Mouse (Mus musculus) liver, embryonic 16.5 days (tissue): Measurements from ENCODE around the gene Gm9999. TPM values are rescaled to one million over a fixed set of nuclear protein-coding genes. Genes with fewer than 3 reads are reported as not detected.
"Not testable (repeated sequence)": the region's sequence is repeated elsewhere in the genome, so short reads cannot be mapped to it uniquely, and the experiment has no call there.

Source experiments
- ATAC-seq: fragments of 200-750 bp; cut with Nextera tagmentation; 2 replicates; pipeline ENCODE4 v1.8.0; 2017; ENCODE audit warnings: low read depth, mild to moderate bottlenecking, moderate number of reproducible peaks, moderate library complexity
- H3K27ac ChIP-seq: fragments of 300-500 bp; sonication (generic); 2 replicates; pipeline ENCODE4 v1.5.1; 2014; ENCODE audit warnings: mild to moderate bottlenecking, low read length
- H3K27me3 ChIP-seq: fragments of 300-500 bp; sonication (generic); 2 replicates; pipeline ENCODE4 v1.6.1; 2014; ENCODE audit warnings: low read depth, low read length, mixed read lengths; ENCODE audit not compliant: control insufficient read depth, insufficient read depth
- H3K36me3 ChIP-seq: fragments of 300-500 bp; sonication (generic); 2 replicates; pipeline ENCODE4 v1.6.1; 2014; ENCODE audit warnings: mild to moderate bottlenecking; ENCODE audit not compliant: control insufficient read depth, insufficient read depth
- H3K4me1 ChIP-seq: fragments of 300-500 bp; sonication (generic); 2 replicates; pipeline ENCODE4 v1.6.1; 2014; ENCODE audit warnings: low read depth, low read length, mixed read lengths; ENCODE audit not compliant: control insufficient read depth
- H3K4me2 ChIP-seq: fragments of 300-500 bp; sonication (generic); 2 replicates; pipeline ENCODE4 v1.6.1; 2014; ENCODE audit warnings: low read depth, low read length, mixed read lengths
- H3K4me3 ChIP-seq: fragments of 300-500 bp; sonication (generic); 2 replicates; pipeline ENCODE4 v1.5.1; 2014; ENCODE audit warnings: low read depth, mild to moderate bottlenecking, low read length
- H3K9ac ChIP-seq: fragments of 300-500 bp; sonication (generic); 2 replicates; pipeline ENCODE4 v1.6.1; 2014; ENCODE audit warnings: low read depth, low read length
- H3K9me3 ChIP-seq: fragments of 300-500 bp; sonication (generic); replicated peaks from 2 replicates; pipeline ENCODE4 v1.6.1; 2016; ENCODE audit warnings: low read length; ENCODE audit not compliant: control insufficient read depth
- WGBS: fragments of 180-500 bp; shearing (Covaris S2); extraction: QIAGEN DNeasy Blood & Tissue Kit; methylation state at CpG from one replicate; pipeline ENCODE4 v1.1.7; 2014; ENCODE audit not compliant: insufficient replicate concordance; 5-methylcytosine and 5-hydroxymethylcytosine counted together
- polyA plus RNA-seq: library from polyadenylated mRNA; unstranded; fragments of >200 nt; fragmentation: Nextera tagmentation; extraction: Ambion mirVana; gene quantifications from 2 replicates; pipeline ENCODE4 v1.2.1, GENCODE M21; 2015

Gm9999 gene
- polyA plus RNA-seq, 1 experiment from 2014 or later: not detected

DNA sequence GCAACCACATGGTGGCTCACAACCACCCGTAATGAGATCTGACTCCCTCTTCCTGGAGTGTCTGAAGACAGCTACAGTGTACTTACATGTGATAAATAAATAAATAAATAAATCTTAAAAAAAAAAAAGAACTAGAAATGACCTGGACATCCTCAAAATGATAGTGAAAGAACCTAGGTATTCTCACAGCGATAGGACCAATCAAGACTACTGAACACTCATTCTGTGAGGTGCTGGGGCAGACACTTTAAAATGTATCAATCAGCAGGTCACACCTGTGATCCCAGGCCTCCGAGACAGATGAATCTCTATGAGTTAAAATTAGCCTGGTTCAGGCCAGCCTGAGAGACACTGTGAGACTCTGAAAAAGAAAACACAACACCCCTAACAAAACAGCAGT lies 33.2 kb downstream of the Gm9999 start:
- no peak overlapping the region for H3K4me2 ChIP-seq
- no peaks in the 10 kb centered on the region for H3K36me3 ChIP-seq
- no peak for ATAC-seq

DNA sequence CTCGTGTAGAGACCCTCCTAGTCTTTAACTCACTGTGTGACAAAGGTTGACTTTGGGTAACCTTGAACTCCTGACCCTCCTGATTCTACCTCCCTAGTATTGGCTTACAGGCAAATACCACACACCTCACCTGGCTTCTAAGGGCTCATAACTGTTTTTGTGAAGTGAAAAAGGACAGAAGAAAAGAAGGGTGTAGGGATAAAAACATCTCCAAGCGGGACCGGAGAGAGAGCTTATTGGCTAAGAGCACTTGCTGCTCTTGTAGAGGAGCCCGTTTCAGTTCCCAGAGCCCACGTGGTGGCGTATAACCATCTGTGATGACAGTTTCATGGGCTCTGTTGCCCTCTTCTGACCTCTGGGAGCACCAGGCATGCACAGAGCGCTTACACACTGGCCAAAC lies 33.8 kb downstream of the Gm9999 start:
- no peak for ATAC-seq
- WGBS: 75% methylated on average over 7 of the region's 7 CpGs
- H3K4me3 ChIP-seq: no peak overlapping the region
- H3K36me3 ChIP-seq: no peaks in the 10 kb centered on the region
- H3K27me3 ChIP-seq: no peaks in the 10 kb centered on the region
- H3K27ac ChIP-seq: no peak overlapping the region
- H3K9me3 ChIP-seq: no peaks in the 10 kb centered on the region
- no peak overlapping the region for H3K4me2 ChIP-seq
- peaks cover 33% of the 10 kb centered on the region for H3K4me1 ChIP-seq
- no peak overlapping the region for H3K9ac ChIP-seq

More for the DNA sequence above, 33.2 kb downstream of the Gm9999 start:
- Histone ChIP-seq H3K9ac (no peak overlapping the region), H3K4me1 (peaks cover 33% of the 10 kb centered on the region), H3K27ac (no peak overlapping the region), H3K9me3 (no peaks in the 10 kb centered on the region), H3K4me3 (no peak overlapping the region), H3K27me3 (no peaks in the 10 kb centered on the region)
- WGBS: 63% methylated on average over 3 of the region's 3 CpGs

DNA sequence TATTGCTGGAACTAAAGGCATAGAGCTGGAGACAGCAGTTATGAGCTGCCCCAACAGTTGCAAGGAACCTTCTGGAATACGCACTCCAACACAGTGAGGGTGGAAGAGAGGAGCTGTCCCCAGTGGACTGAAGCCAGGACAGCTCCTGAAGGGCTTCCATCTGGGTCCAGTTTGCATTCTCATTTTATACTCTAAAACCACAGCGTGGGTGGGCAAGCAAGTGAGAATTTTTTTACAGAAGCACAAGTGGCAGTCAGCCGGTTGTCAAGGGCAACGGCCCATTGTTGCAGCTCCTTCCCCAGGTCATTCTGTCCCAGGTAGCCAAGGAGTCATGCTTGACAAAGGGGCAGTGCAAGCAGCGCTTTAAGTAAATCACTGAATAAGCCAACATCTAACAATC lies 36.3 kb downstream of the Gm9999 start:
- no peak for ATAC-seq
- no peaks in the 10 kb centered on the region for H3K36me3 ChIP-seq
- H3K9ac ChIP-seq: no peak overlapping the region
- H3K4me2 ChIP-seq: no peak overlapping the region
- no peak overlapping the region for H3K4me3 ChIP-seq
- H3K4me1 ChIP-seq: peaks cover 15% of the 10 kb centered on the region
- 56% methylated on average over 5 of the region's 5 CpGs for WGBS
- H3K27ac ChIP-seq: no peak overlapping the region
- H3K9me3 ChIP-seq: no peaks in the 10 kb centered on the region
- no peaks in the 10 kb centered on the region for H3K27me3 ChIP-seq

DNA sequence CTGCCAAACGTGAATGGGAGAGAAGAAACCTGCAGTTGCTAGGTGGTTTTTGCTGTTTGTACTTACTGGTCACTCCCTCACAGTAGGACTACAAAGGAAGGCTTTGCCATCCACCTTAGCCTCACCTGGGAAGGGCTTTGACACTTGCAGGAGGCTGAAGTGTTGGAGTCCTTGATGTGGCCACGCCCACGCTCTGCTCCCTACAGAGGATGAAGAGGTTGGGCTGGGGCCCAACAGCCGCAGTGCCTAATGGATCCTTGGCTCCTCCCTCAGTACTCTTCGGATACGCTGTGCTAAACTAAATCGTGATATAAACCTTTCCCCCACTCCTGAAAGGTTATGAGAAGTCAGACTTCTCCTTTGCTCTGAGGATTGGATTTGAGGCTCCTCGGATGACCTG lies 37.6 kb downstream of the Gm9999 start:
- Histone ChIP-seq H3K4me2 (no peak overlapping the region), H3K9ac (no peak overlapping the region), H3K27me3 (no peaks in the 10 kb centered on the region), H3K36me3 (no peaks in the 10 kb centered on the region), H3K4me1 (peaks cover 3% of the 10 kb centered on the region), H3K27ac (no peak overlapping the region), H3K4me3 (no peak overlapping the region), H3K9me3 (no peaks in the 10 kb centered on the region)
- ATAC-seq: no peak
- 35% methylated on average over 8 of the region's 8 CpGs for WGBS

DNA sequence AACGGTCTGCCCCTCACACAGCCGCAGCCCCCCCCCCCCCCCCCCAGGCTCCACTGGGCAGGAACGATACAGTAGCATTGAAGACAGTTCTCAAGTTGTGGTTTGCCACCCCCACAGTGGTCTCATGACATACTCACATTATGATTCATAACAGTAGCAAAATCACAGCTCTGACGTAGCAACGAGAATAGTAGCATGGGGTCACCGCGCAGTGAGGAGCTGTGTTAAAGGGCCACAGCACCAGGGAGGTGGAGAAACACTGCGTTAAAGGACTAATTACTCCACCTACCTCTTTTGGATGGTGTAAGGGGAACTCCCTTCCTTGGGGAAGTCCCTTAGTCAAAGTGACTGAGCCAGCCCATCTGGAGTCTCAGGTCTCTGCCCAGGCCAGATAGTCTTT lies 39.1 kb downstream of the Gm9999 start:
- no peak overlapping the region for H3K27ac ChIP-seq
- 36% methylated on average over 8 of the region's 8 CpGs for WGBS
- no peak overlapping the region for H3K9ac ChIP-seq
- no peak overlapping the region for H3K4me2 ChIP-seq
- H3K36me3 ChIP-seq: no peaks in the 10 kb centered on the region
- no peaks in the 10 kb centered on the region for H3K9me3 ChIP-seq
- ATAC-seq: no peak
- no peak overlapping the region for H3K4me3 ChIP-seq
- H3K4me1 ChIP-seq: no peaks in the 10 kb centered on the region
- no peaks in the 10 kb centered on the region for H3K27me3 ChIP-seq

DNA sequence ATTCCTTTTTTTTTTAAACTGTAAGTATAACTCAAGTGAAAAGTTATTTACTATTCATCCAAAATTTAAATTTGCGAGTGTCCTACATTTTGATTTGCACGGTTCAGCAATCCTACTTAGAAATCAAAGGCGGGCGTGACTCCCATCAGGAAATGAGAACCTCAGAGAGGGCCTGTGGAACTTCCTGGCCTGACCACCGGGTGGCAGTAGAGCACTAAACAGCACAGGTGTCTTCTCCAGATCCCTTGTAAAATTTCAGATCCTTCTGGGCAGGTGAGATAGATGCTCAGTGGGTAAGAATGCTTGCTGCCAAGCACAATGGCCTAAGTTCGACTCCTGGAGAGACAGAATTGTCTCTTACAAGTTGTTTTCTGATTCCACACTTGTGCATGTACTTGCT lies 40.1 kb downstream of the Gm9999 start:
- Histone ChIP-seq H3K27ac (no peak overlapping the region), H3K9me3 (no peaks in the 10 kb centered on the region), H3K4me3 (no peak overlapping the region), H3K9ac (no peak overlapping the region), H3K27me3 (no peaks in the 10 kb centered on the region), H3K4me1 (no peaks in the 10 kb centered on the region), H3K36me3 (no peaks in the 10 kb centered on the region), H3K4me2 (no peak overlapping the region)
- no peak for ATAC-seq
- WGBS: 4% methylated on average over 6 of the region's 6 CpGs

DNA sequence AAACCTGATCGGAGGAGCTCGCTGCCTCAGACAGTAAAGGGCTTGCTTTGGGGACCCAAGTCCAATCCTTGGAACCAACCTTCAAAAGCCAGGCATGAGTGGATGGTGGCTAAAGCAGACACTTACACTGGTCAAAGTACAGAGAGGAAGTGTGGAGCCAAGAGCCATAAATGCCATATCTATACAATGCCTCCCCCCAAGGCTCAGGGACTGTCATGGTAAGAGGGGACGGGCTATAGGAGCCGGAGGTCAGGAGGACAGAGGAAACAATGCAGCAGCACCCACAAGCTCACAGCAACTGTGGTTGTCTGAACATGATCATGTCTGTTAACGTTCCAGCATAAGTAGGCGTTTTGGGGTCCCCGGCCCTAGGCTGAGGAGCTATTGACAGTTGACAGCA lies 41.1 kb downstream of the Gm9999 start:
- no peak overlapping the region for H3K27ac ChIP-seq
- H3K9me3 ChIP-seq: no peaks in the 10 kb centered on the region
- 72% methylated on average over 7 of the region's 7 CpGs for WGBS
- no peak overlapping the region for H3K4me3 ChIP-seq
- no peaks in the 10 kb centered on the region for H3K27me3 ChIP-seq
- no peak overlapping the region for H3K9ac ChIP-seq
- ATAC-seq: no peak
- H3K36me3 ChIP-seq: no peaks in the 10 kb centered on the region
- no peaks in the 10 kb centered on the region for H3K4me1 ChIP-seq
- H3K4me2 ChIP-seq: no peak overlapping the region

DNA sequence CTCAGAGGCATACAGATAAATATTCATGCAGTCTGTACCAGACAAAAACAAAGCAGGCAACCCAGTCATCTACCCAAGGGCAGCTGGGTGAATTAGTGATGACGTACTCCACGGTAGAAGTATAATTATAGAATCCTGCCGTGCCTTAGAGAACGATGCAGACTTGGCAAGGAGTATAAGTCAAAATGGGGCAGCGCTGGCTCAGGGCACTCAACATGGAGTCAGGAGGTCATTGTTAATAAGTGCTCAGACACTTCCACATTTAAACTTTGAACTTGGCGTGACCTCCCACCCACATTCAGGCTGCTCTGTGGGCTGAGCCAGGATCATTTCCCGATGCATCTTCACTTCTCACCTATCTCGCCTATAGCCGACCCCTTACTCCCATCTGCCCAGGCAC lies 42.0 kb downstream of the Gm9999 start:
- no peaks in the 10 kb centered on the region for H3K36me3 ChIP-seq
- no peak for ATAC-seq
- no peak overlapping the region for H3K4me3 ChIP-seq
- no peaks in the 10 kb centered on the region for H3K27me3 ChIP-seq
- no peaks in the 10 kb centered on the region for H3K4me1 ChIP-seq
- no peaks in the 10 kb centered on the region for H3K9me3 ChIP-seq
- H3K4me2 ChIP-seq: no peak overlapping the region
- H3K9ac ChIP-seq: no peak overlapping the region
- H3K27ac ChIP-seq: no peak overlapping the region
- 65% methylated on average over 9 of the region's 9 CpGs for WGBS

DNA sequence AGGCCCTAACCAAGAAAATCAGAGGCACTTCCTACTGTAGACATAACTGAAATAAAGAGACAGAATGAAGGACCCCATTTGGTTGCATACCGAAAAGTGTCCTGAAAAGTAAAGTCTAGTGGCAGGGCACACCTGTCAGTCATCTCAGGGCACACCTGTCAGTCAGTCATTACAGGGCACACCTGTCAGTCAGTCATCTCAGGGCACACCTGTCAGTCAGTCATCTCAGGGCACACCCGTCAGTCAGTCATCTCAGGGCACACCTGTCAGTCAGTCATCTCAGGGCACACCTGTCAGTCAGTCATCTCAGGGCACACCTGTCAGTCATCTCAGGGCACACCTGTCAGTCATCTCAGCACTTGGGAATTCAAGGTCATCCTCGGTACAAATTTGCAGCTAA lies 43.5 kb downstream of the Gm9999 start:
- 58% methylated on average over 3 of the region's 3 CpGs for WGBS
- not testable (repeated sequence) for H3K4me1 ChIP-seq, H3K4me3 ChIP-seq, H3K9ac ChIP-seq, H3K27ac ChIP-seq, ATAC-seq, H3K27me3 ChIP-seq, H3K4me2 ChIP-seq, H3K9me3 ChIP-seq, H3K36me3 ChIP-seq

DNA sequence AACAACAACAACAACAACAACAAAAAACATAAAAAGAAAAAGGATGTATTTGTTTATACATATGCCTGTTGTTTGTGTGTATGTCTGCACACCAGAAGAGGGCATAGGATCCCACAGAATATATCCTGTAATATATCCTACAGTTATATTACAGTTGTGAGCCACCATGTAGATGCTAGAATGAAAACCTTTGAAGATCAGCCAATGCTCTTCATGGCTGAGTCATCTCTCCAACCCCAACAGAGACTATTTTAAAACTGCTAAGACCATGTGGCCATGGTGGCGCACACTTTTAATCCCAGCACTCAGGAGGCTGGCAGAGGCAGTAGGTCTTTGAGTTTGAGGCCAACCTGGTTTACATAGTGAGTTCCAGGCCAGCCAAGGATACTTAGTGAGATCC lies 44.1 kb downstream of the Gm9999 start:
- 73% methylated on average over 1 of the region's 1 CpGs for WGBS
- ATAC-seq: no peak

More for the DNA sequence above, 44.1 kb downstream of the Gm9999 start:
- Histone ChIP-seq H3K9ac (no peak overlapping the region), H3K4me3 (no peak overlapping the region), H3K4me2 (no peak overlapping the region), H3K36me3 (no peaks in the 10 kb centered on the region), H3K4me1 (no peaks in the 10 kb centered on the region), H3K27me3 (no peaks in the 10 kb centered on the region), H3K9me3 (no peaks in the 10 kb centered on the region), H3K27ac (no peak overlapping the region)
